Mouse (Mus musculus): ENCODE measurements around the gene 1700008O03Rik.

1700008O03Rik gene

DNA sequence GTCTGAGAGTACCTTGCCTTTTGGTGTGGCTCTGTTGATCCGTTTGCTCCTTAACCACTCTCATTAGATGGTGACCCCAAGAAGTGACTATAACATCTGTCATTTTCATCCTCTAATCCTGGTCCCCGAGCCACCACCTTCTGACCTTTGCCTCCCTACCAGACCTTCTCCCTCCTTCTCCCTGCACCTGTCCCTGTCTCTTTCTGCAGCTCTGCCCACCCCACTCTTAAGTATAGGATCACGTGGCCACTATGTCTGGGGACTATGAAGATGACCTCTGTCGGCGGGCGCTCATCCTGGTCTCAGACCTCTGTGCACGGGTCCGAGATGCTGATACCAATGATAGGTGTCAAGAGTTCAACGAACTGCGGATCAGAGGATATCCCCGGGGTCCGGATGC is at the start of gene 1700008O03Rik:
Gene 1700008O03Rik, minus strand, starts transcription at position 101 of the 400 bp plus-strand sequence.
- no peak for DNase-seq

DNA sequence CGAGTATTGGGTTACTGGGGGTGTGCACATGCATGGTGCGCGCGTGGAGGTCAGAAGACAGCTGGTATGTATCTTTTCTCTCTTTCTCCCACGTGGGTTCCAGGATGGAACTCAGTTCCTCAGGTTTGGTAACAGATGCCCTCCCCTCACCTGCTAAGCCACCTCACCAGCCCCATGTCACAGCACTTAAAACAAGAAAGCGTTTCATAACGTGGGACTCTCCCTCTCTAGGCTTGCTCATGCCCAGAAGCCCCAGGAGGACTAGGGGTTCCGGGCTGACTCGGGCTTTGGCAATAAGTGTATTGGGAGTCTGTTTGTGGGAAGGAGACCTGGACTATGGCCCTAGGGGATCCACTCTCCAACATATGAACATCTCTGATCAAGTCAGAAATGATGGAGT is 48.5 kb upstream of the 1700008O03Rik start:
- DNase-seq: no peak

DNA sequence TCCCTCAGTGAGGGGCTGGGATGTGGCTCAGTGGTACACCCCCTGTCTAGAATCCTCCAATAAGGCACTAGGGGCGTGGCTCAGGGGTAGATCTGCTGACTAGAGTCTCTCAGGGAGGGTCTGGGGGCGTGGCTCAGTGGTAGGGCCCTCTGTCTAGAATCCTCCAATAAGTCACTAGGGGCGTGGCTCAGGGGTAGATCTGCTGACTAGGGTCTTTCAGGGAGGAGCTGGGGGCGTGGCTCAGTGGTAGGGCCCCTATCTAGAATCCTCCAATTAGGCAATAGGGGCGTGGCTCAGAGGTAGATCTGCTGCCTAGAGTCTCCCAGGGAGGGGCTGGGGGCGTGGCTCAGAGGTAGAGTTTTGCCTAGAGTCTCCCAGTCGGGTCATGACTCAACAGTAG is 47.8 kb upstream of the 1700008O03Rik start:
- no peak for DNase-seq

DNA sequence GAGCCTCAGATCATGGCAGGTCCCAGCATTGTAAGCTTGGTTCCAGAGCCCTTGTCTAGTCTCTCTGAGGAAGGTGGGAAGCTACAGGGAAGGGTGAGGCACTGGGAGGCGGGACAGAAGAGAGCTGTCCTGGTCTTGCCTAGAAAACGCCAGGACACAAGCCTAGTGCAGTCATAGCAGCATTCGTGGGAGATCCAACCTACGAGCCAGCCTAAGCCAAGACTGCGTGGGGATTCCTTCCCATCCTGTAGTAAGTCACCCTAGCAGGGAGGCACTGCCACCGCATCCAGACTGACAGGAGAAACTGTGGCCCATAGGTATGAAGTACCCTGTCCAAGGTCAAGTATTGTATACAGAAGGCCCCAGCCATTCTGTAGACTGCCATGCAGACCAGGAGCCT is 46.9 kb upstream of the 1700008O03Rik start:
- no peak for DNase-seq

DNA sequence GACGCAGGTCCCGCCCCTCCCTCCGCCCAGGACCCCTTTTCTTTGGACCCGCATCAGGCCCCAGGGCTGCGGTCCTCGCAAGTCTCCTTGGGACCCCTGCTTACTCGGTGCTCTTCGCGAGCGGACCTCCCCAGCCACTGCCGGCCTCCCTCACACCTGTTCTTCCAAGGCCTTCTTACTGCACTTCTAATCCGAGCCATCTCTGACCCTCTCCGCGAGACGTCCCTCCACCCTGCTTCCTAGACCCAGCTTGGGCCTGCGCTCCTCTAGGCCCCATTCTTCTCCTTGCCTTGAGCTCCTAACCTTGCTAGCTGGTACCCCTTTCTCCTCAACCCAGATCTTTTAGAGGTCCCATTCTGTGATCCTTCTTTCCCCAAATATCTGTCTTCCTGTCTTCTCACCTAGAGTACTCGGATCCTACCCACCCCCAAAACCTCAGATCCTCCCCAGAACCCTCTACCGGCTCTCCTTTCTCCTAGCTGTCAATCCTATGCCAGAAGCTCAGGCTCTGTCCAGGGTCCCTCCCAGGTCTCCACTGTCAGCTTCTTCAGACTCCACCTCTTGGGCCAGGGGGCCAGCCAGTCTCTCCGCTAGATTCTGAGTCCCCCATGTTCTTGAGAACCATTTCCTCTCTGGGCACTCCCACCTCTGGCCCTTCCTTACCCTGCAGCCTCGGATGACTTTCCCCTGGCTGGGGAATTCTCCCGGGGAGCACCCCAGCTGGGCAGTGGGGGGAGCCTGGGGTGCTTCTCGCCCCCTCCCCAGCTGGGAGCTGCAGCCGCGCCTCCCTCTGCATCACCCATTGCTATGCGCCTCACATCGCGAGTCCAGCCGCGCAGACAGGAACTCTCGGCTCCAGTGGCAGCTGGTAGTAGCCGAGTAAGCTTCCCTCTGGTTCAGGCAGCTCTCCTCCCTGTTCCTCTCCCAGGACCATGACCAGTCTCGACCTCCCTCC is 44.2 kb upstream of the 1700008O03Rik start:
- DNase-seq: no peak

DNA sequence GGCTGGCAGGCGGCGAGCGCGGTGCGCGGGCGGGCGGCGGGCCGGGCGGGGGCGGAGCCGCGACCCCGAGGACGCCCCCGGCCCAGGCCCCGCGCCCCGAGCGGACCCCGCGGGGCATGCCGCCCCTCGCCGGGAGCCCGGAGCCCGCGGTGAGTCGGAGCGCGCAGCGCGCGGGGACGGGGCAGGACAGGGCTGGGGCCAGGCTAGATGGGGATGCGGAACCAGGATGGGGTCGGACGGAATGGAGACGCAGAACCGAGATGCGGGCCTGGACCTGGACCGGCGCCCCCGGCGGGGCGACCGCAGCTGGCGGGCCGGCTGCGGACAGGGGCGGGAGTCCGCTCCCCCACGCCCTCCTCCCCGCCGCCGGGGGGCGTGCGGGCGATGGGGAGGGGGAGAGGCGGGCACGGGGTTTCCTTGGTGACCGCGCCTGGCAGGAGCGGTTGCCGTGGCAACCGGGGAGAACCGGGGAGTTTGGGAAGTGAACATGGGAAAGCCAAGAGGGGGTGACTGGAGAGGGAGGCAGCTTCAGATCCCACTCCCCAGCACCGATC is 43.4 kb upstream of the 1700008O03Rik start, which contains the start of gene Lrrc4b:
Gene Lrrc4b, plus strand, starts transcription at position 51 of the 554 bp plus-strand sequence.
- DNase-seq: no peak

DNA sequence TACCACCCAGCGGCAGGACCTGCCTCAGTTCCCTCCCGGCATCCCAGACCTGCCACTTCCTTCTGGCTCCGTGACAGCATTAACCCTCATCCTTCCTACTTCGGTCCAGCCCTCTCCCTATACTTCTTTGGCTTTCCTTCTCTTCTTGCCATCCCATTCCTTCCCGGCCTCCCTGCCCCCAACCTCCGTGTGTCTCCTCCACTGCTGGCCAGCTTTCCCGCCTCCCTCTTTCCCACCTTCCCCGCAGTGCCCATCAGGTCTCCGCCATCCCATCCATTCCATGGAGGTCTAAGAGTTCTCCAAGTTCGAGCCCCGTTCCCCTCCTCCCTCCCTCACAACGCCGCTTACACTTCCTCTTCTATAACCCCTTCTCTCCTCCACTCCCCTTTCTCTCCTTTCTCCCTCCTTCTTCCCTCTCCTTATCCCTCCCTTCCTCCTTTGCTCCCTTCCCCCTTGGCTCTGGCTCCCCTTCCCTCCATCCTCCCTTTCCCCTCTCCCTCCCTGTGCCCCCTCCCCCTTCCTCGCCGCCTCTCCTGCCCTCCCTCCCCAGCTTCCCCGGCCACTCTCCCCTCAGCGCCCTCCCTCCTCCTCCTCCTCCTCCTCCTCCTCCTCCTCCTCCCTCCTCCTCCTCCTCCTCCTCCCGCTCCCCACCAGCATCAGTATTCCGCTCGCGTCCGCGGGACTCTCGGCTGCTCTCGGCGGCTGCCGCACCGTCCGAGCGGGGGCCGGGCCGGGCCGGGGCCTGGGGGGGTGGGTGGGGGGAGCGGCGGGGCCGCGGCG is 42.7 kb upstream of the 1700008O03Rik start:
- no peak for DNase-seq

DNA sequence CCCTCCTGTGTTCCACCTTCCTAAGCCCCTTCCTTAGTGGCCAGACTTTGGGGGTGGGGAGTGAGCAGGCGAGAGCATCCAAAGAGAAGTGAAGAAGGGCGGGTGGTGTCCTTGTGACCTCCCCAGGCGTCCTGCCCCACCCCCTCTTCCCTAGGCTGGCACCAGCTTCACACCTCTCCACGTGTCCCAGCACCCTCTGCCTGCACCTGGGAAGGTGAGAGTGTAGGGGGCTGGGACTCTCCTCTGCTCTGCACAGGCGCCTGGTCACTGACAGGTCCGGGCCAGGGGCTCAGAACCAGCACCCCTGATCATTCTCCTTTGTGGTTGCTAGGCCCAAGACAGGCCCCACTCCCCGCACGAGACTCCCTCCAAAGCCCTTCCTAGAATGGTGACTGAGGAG is 42.0 kb upstream of the 1700008O03Rik start:
- DNase-seq: no peak

DNA sequence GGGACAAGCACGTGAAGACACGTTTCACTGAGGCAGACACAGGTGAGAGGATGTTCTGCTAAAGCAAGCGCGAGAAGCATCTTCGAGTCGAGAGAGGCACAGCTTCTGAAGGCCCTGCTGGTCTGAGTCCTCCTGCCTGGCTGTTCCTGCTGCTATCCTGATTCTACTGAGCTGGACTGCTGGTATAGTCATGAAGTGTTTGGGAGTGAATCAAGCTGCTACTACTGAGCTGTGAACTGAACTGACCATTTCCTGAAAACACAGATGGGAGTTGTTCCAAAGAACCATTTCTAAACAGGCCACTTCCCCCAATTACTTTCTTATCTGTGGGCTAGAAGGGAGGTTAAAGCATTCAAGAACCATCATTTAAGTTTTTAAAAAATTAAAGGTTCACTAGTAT is 27.7 kb upstream of the 1700008O03Rik start:
- no peak for DNase-seq

DNA sequence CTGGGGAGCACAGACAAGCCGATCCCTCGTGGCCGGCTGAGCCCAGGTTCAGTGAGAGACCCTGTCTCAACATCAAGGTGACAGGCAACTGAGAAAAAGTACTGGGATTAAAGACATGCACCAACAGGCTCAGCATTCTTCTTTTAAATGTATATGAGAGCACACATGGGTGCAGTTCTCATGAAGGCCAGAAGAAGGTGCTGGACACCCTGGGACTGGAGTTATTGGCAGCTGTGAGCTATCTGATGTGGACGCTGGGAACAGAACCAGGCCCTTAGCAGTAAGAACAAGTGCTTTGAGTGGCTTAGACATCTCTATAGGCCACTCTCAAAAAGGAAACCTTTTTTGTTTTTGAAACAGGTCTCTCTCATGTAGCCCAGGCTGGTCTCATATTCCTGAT is 25.5 kb upstream of the 1700008O03Rik start:
- DNase-seq: no peak

DNA sequence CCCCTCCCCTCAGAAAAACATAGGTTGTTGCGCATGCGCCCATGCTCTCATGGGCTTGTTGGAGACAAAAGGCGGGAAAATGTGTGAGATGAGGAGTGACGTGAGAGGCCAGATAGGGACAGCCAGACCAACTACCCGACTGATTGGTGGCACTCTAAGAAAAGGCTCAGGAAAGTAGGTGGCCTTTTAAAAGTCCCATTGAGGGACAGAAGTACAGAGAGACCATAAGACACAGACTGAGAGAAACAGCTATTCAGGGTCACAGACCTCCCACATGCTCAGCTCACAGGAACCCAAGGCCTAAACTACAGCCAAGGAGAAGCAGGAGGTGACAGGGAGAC is 20.4 kb upstream of the 1700008O03Rik start:
- DNase-seq: no peak

DNA sequence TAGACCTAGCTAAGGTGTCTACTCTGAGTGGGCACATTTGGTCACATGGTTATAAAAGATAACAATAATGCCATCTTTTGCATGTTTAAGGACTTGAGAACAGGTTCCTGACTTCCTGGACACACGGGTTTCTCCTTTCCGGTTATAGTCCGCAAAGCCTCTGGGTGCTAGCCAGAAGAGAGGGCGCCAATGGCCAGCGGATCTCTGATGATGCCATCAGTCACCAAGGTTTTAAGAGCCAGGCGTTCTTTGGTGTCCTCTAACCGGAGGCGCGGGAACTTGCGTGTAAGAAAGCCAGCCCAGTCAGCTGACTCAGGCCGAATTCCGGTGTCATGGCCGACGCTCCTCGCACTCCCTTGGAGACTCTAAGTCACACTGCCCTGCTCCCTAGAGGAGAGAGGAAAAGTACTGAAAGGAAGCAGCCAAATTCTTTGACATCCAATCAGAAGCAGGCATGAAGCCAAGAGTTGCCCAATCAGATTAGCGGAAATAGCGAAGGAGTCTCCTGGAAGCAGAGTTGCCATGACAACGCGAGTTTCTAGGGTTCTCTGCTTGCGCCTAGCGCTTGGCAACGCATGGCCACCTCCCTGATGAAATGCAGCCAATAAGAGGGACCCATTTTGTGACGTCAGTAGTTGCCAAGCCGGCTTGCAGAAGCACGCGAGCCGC is 19.9 kb upstream of the 1700008O03Rik start:
- peak; percentile 84 to 89 for DNase-seq

DNA sequence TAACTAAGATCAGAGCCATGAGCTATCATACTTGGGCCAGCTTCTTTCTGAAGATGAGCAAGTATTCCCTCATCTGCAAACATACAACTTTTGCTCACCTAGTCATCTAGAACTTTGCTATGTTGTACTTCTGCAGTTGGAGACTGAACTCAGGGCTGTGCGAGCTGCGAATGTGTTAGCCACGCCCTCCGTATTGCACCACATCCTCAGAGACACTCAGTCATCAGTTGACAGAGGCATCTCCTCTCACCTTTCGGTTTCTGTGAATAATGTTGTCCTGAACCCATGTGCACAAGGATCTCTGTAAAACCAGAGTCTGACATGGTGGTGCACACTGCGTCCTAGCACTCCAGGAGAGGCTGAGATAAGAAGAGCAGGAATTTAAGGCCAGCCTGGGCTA is 16.1 kb upstream of the 1700008O03Rik start:
- DNase-seq: no peak

DNA sequence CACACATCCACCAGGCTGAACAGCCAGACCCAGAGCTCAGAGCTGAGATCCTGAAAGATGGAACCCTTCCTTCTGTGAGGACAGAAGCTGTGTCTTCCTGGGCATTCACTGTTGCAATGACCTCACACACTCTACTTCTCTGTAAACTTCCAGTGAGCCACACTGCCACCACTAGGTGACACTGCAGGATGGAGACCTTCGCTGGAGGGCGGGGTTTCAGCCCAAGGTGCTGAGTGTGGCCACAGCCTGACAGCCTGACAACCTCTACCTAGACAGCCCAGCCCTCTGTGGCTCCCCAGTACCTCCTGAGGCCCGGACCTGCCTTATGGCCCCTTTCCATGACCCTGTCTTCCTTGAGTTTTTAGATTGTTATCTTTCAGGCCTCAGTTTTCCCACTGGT is 12.9 kb upstream of the 1700008O03Rik start:
- peak; percentile 21 to 60 for DNase-seq

DNA sequence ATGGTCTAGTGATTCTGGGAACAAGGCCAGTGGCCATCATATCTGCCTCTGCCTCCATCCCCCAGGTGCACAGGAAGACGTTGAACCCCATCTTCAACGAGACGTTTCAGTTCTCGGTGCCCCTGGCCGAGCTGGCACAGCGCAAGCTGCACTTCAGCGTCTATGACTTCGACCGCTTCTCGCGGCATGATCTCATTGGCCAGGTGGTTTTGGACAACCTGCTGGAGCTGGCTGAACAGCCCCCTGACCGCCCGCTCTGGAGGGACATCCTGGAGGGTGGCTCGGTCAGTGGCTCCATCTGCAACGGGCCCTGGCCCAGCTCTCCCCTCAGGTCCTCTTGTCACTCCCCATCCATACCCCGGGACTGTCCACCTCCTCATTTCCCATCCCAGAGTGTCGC is 7.7 kb upstream of the 1700008O03Rik start:
- no peak for DNase-seq

DNA sequence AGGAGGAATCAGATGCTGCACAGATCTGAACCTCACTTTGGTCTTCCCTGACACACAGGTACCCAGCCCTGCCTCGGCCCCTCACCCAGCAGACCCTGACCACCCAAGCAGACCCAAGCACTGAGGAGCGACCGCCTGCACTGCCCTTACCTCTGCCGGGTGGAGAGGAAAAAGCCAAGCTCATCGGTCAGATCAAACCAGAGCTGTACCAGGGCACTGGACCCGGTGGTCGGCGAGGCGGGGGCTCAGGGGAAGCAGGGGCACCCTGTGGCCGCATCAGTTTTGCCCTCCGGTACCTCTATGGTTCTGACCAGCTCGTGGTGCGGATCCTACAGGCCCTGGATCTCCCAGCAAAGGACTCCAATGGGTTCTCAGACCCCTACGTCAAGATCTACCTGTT is 6.7 kb upstream of the 1700008O03Rik start:
- no peak for DNase-seq

DNA sequence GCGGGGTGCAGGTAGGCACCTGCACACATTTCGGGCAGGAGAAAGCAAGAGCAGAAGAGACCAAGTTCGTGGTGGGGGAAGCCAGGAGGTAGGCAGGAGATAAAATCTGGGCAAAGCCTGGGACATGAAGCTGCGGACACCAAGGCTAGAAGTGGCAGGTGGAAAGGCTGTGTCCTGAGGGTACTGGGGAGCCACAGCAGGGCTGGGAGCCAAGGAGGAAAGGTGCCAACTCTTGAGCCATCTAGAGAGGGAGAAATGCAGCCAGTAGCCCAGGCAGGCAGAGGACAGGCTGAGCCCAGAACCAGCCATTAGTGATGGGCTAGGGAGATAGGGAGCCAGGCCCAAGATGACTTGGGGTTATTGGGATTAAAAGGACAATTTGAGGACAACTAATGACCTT is 6.2 kb upstream of the 1700008O03Rik start:
- no peak for DNase-seq

DNA sequence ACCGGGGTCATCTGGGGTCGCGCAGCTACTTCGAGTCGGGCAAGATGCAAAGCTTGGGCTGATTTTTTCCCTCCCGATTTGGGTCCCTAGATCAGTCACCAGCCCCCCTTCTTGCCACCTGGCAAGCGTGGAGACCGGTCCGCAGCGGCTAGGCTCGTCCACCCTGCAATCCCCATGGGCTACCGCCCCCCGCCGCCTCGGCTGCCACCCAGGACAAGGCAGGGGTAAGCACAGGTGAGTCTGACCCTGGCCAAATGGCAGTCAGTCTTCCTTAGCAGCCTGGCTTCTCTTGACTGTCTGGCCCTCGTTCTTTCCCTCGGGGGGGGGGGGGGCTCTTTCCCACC is 932 bp downstream of the 1700008O03Rik start:
- no peak for DNase-seq

DNA sequence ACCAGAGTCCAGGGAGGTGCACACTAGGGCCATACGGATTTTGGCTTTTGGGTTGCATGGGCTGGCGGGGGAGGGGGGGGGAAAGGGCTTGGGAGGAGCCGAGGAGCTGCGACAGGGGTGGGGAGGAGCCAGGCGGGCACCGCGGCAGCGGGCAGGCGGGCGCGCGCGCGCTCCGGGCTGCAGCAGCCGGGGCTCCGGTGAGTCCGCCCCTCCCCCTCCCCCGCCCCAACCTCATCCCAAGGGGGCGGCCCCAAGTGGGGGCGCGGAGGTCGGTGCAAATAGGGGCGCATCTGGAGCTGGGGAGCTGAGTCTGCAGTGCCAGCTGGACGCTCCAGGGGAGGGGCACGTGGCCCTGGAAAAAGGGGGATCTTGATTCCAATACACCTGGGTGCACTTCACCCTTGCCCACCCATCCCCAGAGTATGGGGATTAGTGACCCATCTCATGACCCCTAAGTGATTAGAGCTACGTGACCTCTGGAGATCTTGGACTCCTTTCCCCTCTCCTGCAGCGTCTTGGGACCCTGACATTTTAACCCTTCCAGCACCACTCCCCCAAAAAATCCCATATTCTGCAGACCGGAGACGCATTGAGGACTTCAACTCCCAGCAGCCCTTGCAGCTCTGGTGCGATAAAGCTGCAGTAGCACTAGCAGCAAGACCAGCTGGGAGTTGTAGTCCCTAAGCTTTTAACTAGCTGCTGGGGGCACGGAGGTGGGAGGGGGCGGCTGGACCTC is 1.5 kb downstream of the 1700008O03Rik start, which contains the start of gene Syt3:
Gene Syt3, plus strand, starts transcription at position 123 of the 736 bp plus-strand sequence.
- peak; percentile 71 for DNase-seq

DNA sequence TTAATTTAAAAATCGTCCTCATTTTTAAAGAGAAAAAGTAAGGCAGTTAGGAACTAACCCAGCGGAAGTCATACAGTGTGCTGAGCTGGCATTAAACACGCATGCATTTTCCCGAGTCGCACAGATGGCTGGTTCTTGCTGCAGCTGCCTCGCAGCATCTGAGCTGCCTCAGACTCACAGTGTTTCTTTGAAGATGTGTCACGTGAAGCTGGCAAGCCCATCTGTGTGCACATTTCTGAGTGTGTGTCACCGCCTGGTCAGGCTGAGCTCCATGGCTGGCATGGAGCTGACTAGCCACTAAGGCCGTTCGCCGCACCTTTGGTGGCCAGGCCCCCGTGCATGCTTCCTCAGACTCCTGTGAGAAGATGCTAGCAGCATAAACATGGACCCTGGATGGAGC is 3.1 kb downstream of the 1700008O03Rik start:
- DNase-seq: no peak

DNA sequence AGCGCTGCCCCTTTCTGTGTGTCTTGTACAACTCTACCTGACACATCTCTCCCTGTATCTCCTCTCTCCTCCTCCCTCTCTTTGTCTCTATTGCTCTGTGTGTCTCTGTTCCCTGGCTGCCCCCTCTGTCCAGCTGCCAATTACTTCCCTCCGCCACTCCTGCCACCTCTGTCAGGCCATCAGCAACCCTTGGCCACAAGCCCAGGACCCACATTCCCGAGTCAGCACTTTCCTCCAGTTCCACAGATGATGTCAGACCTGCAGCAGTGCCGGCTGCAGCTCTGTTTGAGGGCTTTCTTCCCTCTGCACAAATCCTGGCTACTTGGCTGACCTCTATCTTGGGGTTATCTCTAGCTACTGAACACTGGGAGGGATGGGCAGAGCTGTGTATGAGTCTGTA is 7.3 kb downstream of the 1700008O03Rik start:
- DNase-seq: peak; percentile 59 to 79

DNA sequence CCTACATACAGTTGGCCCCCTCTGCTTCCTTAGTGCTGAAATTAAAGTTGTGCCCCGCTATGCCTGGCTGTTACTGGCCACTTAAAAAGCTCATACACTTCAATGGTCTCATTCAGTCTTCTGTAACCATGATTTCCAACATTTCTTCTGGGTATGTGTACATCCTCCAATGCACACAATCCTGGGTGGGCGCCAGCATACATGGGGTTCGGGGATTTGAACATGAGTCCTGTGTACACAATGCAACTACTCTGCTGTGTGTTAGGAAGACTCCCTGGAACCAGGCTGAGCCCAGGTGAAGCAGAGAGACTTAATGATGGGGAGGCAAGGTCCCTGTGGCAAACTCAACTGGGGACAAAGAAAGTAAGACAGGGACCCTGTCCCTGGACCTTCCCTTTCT is 9.8 kb downstream of the 1700008O03Rik start:
- DNase-seq: no peak
